Mouse (Mus musculus): ENCODE data around the gene Gm21985. TPM values are rescaled to one million over a fixed set of nuclear protein-coding genes. Genes with fewer than 3 reads are reported as not detected.

The Gm21985 gene
- polyA plus RNA-seq, 1 experiment: 2.2 TPM

DNA sequence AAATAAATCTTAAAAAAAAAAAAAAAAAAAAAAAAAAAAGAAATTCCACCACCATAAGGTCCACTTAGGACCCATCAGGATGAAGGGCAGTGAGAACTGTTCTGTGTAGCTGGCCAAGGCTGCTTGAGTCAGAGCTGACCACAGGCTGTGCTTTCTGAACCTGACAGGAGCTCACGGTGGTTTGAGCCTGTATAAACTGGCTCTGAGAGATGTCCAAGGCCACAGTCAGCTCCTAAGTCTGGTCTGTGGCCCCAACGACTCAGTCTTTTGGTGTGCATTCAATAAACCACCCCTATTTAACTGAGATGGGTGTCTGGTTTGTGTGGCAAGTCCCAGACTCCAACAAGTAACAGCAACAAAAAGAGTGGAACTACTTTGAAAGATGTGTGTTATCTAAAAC is 29.5 kb upstream of the Gm21985 start:
- Histone ChIP-seq H3K27me3 (ENCODE audit: control insufficient read depth, insufficient read depth, low read length, poor library complexity, severe bottlenecking) (no peaks in the 10 kb centered on the region), H3K9ac (ENCODE audit: low read depth, poor library complexity, severe bottlenecking) (no peak overlapping the region), H3K36me3 (ENCODE audit: control insufficient read depth, insufficient read depth, low read length, poor library complexity, severe bottlenecking) (no peaks in the 10 kb centered on the region), H3K4me1 (ENCODE audit: control insufficient read depth, insufficient read depth, low read length) (no peaks in the 10 kb centered on the region), H3K4me3 (ENCODE audit: low read depth, low read length) (no peak overlapping the region), H3K9me3 (replicated peaks; ENCODE audit: control insufficient read depth, insufficient read depth, low read length, poor library complexity, severe bottlenecking) (no peaks in the 10 kb centered on the region), H3K27ac (ENCODE audit: insufficient read depth, low read length) (no peak overlapping the region)
- no peak for TF ChIP-seq EP300 (IDR thresholded peaks at IDR 0.05; ENCODE audit: insufficient read depth, low read depth, low read length)
- no peak for TF ChIP-seq CTCF (IDR thresholded peaks at IDR 0.05; ENCODE audit: low read depth, low read length)
- no peak for TF ChIP-seq POLR2A (IDR thresholded peaks at IDR 0.05; ENCODE audit: insufficient read depth, low read length)

DNA sequence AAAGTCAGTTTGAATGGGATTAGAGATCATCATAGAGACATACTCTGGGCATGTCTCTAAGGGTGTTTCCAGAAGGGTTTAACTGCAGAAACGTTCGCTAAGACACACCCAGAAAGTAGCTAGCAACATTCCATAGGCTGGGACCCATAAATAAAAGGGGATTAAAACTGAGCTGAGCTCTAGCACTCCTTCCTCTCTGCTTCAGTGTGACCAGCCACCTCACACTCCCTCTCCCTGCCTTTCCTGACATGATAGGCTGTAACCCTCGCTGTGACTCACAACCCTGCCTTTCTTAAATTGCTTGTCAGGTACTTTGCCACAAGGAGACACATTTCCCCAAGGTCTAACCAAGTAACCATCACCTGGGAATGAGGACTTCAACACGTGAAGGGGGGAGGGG is 28.1 kb upstream of the Gm21985 start:
- no peak for TF ChIP-seq CTCF (IDR thresholded peaks at IDR 0.05; ENCODE audit: low read depth, low read length)
- TF ChIP-seq EP300 (IDR thresholded peaks at IDR 0.05; ENCODE audit: insufficient read depth, low read depth, low read length): no peak
- no peak for TF ChIP-seq POLR2A (IDR thresholded peaks at IDR 0.05; ENCODE audit: insufficient read depth, low read length)
- Histone ChIP-seq H3K9me3 (replicated peaks; ENCODE audit: control insufficient read depth, insufficient read depth, low read length, poor library complexity, severe bottlenecking) (no peaks in the 10 kb centered on the region), H3K4me3 (ENCODE audit: low read depth, low read length) (no peak overlapping the region), H3K27ac (ENCODE audit: insufficient read depth, low read length) (no peak overlapping the region), H3K27me3 (ENCODE audit: control insufficient read depth, insufficient read depth, low read length, poor library complexity, severe bottlenecking) (no peaks in the 10 kb centered on the region), H3K9ac (ENCODE audit: low read depth, poor library complexity, severe bottlenecking) (no peak overlapping the region), H3K4me1 (ENCODE audit: control insufficient read depth, insufficient read depth, low read length) (no peaks in the 10 kb centered on the region), H3K36me3 (ENCODE audit: control insufficient read depth, insufficient read depth, low read length, poor library complexity, severe bottlenecking) (no peaks in the 10 kb centered on the region)

DNA sequence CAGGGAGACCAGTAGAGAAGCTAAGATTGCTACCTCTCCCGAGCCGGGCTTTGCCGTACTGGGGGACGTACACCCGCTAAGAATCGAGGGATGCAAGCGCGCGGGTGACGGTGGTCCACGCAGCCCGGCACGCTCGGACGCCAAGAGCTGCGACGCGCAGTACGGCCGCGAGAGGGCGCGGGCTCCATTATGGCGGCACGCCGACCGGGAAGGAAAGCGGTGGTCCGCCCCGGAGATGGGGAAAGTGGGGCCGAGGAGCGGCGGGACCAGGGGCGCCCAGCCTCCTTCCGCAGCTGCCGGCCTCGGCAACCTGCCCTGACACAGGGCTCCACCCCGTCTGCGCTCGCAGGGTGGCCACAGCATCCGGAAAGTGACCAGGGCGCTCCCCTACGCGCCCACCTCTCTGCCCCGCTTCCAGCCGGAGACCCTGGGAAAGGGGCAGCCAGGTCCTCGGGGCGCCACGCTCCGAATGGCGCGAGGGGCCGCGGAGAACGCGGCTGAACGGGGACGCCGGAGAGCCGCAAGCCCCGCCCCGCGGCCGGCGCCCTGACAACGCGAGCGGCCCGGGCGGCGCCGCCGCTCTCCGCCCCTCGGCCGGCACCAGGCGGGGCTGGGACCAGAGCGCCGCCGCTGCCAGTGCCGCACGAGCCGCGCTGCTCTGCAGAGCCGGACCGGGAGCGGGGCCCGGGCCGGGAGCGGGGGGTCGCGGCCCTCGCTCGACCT is 26.7 kb upstream of the Gm21985 start, which contains the start of gene Lpcat4:
Lpcat4 (plus strand) TSS at position 257 of the 723 bp plus-strand sequence.
- Histone ChIP-seq H3K9me3 (replicated peaks; ENCODE audit: control insufficient read depth, insufficient read depth, low read length, poor library complexity, severe bottlenecking) (no peaks in the 10 kb centered on the region), H3K27ac (ENCODE audit: insufficient read depth, low read length) (no peak within 1 kb of the TSS), H3K36me3 (ENCODE audit: control insufficient read depth, insufficient read depth, low read length, poor library complexity, severe bottlenecking) (no peaks in the 10 kb centered on the region), H3K9ac (ENCODE audit: low read depth, poor library complexity, severe bottlenecking) (peak within 1 kb of the TSS; percentile 85), H3K4me3 (ENCODE audit: low read depth, low read length) (peak within 1 kb of the TSS; percentile 86), H3K27me3 (ENCODE audit: control insufficient read depth, insufficient read depth, low read length, poor library complexity, severe bottlenecking) (no peaks in the 10 kb centered on the region), H3K4me1 (ENCODE audit: control insufficient read depth, insufficient read depth, low read length) (no peaks in the 10 kb centered on the region)
- TF ChIP-seq EP300 (IDR thresholded peaks at IDR 0.05; ENCODE audit: insufficient read depth, low read depth, low read length) (no peak), CTCF (IDR thresholded peaks at IDR 0.05; ENCODE audit: low read depth, low read length) (peak; percentile 60)

GRCm38 (mm10) chr2:112239935-112240721 is 26.0 kb upstream of the Gm21985 start:
- Histone ChIP-seq H3K9me3 (replicated peaks; ENCODE audit: control insufficient read depth, insufficient read depth, low read length, poor library complexity, severe bottlenecking) (no peaks in the 10 kb centered on the region), H3K27me3 (ENCODE audit: control insufficient read depth, insufficient read depth, low read length, poor library complexity, severe bottlenecking) (no peaks in the 10 kb centered on the region), H3K4me1 (ENCODE audit: control insufficient read depth, insufficient read depth, low read length) (no peaks in the 10 kb centered on the region), H3K9ac (ENCODE audit: low read depth, poor library complexity, severe bottlenecking) (peak overlapping the region; percentile 85), H3K36me3 (ENCODE audit: control insufficient read depth, insufficient read depth, low read length, poor library complexity, severe bottlenecking) (0 out of 2 replicates have a peak, but pooled peaks cover 4% of the 10 kb centered on the region), H3K27ac (ENCODE audit: insufficient read depth, low read length) (no peak overlapping the region), H3K4me3 (ENCODE audit: low read depth, low read length) (peak overlapping the region; percentile 86)
- TF ChIP-seq CTCF (IDR thresholded peaks at IDR 0.05; ENCODE audit: low read depth, low read length): no peak
- no peak for TF ChIP-seq EP300 (IDR thresholded peaks at IDR 0.05; ENCODE audit: insufficient read depth, low read depth, low read length)
- no peak for TF ChIP-seq POLR2A (IDR thresholded peaks at IDR 0.05; ENCODE audit: insufficient read depth, low read length)

- no peak overlapping the region for H3K9ac ChIP-seq (ENCODE audit: low read depth, poor library complexity, severe bottlenecking)
- no peak overlapping the region for H3K4me3 ChIP-seq (ENCODE audit: low read depth, low read length)
- H3K27ac ChIP-seq (ENCODE audit: insufficient read depth, low read length): no peak overlapping the region
- H3K36me3 ChIP-seq (ENCODE audit: control insufficient read depth, insufficient read depth, low read length, poor library complexity, severe bottlenecking): 0 out of 2 replicates have a peak, but pooled peaks cover 4% of the 10 kb centered on the region
- H3K27me3 ChIP-seq (ENCODE audit: control insufficient read depth, insufficient read depth, low read length, poor library complexity, severe bottlenecking): no peaks in the 10 kb centered on the region
- no peaks in the 10 kb centered on the region for H3K4me1 ChIP-seq (ENCODE audit: control insufficient read depth, insufficient read depth, low read length)
- H3K9me3 ChIP-seq (replicated peaks; ENCODE audit: control insufficient read depth, insufficient read depth, low read length, poor library complexity, severe bottlenecking): no peaks in the 10 kb centered on the region
- TF ChIP-seq EP300 (IDR thresholded peaks at IDR 0.05; ENCODE audit: insufficient read depth, low read depth, low read length) (no peak), CTCF (IDR thresholded peaks at IDR 0.05; ENCODE audit: low read depth, low read length) (no peak), POLR2A (IDR thresholded peaks at IDR 0.05; ENCODE audit: insufficient read depth, low read length) (no peak)
Measured at GRCm38 (mm10) chr2:112241787-112242186, 24.3 kb upstream of the Gm21985 start.

- Histone ChIP-seq H3K27ac (ENCODE audit: insufficient read depth, low read length) (no peak overlapping the region), H3K9me3 (replicated peaks; ENCODE audit: control insufficient read depth, insufficient read depth, low read length, poor library complexity, severe bottlenecking) (no peaks in the 10 kb centered on the region), H3K36me3 (ENCODE audit: control insufficient read depth, insufficient read depth, low read length, poor library complexity, severe bottlenecking) (0 out of 2 replicates have a peak, but pooled peaks cover 4% of the 10 kb centered on the region), H3K27me3 (ENCODE audit: control insufficient read depth, insufficient read depth, low read length, poor library complexity, severe bottlenecking) (no peaks in the 10 kb centered on the region), H3K4me3 (ENCODE audit: low read depth, low read length) (no peak overlapping the region), H3K9ac (ENCODE audit: low read depth, poor library complexity, severe bottlenecking) (no peak overlapping the region), H3K4me1 (ENCODE audit: control insufficient read depth, insufficient read depth, low read length) (no peaks in the 10 kb centered on the region)
- no peak for TF ChIP-seq POLR2A (IDR thresholded peaks at IDR 0.05; ENCODE audit: insufficient read depth, low read length)
Measured at GRCm38 (mm10) chr2:112245307-112245706, 20.8 kb upstream of the Gm21985 start.
